Mouse (Mus musculus) fat pad, adult 2 months (tissue): ENCODE data around the gene Tmem183a.

Source experiments
- DNase-seq: peaks from one replicate; pipeline ENCODE4 v3.0.0-alpha.2; 2011; ENCODE audit warnings: low read depth, low spot score; ENCODE audit errors: extremely low read depth

Gene Tmem183a

DNA sequence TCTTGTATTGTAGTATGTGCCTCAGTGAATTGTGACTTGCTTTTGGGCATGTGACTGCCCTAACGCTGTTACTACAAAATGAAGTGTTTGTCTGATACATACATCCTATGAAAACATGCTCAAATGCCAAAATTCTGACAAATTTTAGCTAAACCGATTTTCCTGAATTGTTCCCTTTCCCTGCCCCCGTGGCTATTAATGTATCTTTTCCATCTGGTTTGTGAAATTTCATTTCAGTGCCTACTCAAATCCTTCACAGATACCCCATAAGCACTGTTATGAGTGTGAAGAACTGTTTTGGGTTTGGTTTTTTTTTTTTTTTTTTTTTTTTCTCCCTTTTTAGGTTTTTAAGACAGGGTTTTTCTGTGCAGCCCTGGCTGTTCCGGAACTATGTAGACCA, 16.7 kb downstream of the Tmem183a start:
- no peak for DNase-seq

GRCm38 (mm10) chr1:134344005-134344950, 17.5 kb downstream of the Tmem183a start:
- DNase-seq, result no peak

- DNase-seq, result no peak
Measured at GRCm38 (mm10) chr1:134343567-134343966, 18.2 kb downstream of the Tmem183a start.

DNA sequence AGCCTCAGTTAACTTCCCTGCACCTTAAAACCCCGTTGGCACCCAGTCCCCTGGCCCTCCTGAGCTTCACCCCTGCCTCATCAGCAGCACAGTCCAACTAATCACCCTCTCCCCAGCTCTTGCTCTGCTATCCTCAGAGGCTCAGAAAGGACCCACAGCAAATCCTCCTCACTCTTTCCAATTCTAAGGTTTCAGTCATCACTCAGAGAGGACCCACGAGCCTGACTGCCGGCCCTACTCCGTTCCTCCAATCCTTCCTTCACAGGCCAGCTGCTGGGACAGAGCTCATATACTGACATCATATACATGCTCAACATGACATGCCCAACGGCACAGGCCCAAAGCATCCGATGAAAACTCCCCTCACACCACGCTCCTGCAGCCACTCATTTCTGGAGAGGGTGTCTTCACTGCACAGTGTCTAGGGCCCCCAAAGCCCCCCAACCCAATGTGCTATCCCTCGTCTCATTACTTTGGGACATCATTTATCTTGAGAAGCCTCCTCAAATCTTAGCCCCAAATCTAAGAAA, 18.9 kb downstream of the Tmem183a start:
- DNase-seq, result no peak

- no peak for DNase-seq
Measured at GRCm38 (mm10) chr1:134342278-134342664, 19.5 kb downstream of the Tmem183a start.

DNA sequence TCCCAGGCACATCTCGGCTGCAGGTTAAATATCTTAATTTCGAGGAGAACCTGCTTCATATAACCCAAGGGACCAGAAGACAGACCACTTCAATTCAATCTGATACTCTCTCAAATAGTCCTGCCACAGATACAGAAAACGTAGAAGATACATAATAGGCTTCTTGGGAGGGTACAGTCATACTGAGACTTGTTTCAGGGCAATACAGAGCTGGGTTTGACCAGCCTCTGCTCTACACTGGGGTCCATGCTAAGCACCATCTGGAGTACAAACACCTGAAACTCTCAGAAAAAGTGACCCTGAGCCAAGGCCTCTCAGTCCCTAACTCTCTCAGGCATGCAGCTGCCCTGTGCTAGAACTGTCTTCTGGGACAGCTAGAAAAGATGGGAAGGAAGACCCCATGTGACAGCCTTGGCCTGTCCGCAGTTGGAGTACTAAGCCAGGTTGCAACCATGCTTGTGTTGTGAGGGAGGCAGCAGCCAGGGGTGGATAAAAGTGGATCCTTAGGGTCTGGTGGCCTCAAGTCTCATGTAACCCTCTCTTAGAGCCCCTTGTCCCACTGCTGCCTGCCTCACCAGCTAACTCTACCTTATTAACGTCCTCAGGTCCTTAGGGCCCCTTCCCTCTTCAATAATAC, 20.0 kb downstream of the Tmem183a start:
- DNase-seq, result no peak

DNA sequence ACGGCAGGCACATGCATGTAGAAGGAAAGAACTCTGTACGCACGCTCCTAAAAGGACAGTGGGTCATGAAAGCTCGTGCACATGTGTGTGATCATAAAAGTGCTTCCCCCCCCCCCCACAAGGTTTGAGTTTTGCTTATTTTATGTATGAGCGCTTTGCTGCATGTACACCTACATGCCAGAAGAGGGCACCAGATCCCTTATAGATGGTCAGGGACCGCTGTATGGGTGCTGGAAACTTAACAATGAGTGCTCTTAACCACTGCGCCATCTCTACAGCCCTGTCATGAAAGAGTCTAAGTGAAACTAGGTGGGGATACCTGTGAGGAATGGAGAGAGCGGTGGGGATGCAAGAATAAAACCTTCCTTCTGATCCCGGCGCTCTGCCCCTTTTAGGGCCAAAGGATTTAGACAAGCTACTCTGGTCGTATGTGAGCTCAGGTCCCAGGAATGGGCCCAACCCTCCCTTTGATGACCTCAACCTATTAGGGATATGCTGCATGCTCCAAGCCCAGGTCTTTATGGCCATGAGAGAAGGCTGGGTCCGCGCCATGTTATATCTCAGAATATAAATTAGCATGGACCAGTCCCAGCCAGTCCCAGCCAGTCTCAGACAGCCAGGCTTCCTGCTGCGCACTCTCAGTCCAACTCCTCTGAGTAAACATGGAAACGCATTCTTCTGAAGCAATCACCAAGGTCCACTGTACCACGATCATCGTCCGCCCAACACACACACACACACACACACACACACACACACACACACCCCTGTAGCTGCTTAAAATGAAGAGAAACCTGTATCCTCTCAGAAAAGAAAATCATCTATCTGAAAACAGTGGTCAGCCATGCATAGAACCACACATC, 21.8 kb downstream of the Tmem183a start:
- DNase-seq, result no peak

DNA sequence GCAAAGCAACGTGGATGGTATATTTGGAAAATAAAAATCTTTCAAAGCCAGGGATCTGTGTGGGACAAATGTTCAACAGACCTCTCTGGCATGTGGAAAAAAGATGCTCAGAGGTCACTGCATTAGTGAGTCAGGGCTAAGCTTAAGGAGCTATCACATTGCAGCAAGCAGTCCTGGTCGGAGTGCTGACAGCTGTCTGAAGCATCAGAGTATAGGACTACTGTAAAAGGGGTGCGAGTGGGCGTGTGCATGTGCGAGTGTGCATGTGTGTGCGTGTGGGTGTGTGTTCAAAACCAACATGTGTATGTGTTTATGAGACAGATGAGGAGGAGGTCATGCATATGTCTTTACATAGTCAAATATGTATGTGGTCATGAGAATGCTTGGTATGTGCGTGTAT, 22.6 kb downstream of the Tmem183a start:
- no peak for DNase-seq

DNA sequence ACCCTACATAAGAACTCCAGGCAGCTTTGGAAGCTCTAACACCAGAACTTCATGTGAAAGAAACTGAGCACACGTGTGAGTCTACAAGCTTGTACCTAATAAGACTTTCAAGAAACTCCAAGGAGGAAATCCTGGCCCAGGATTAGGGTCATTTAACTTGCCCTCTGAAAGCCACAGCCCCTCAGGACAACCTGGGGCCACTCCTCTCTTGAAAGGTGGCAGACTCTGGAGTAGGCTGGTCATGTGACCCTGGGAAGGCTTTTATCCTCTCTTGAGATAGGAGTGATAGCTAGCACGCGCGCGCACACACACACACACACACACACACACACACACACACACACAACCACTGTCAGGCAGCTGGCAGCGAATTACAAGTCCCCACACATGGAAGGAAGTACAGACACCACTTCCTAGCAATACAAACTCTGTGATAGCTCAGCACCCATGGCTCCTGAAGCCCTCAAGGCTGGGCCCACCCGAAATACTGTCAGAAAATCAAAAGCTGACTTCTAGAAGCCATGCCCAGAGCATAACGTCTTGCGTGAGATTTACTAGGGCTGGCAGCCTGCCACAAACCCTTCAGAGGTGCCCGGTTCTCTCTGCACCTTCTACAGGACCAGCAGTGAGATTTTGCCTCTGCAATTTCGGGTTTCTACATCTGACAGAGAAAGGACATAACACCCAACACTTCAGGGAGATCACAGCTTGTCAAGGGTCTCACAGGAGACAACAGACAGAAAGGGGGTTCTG, 24.6 kb downstream of the Tmem183a start:
- DNase-seq, result no peak

- DNase-seq, result no peak
Measured at GRCm38 (mm10) chr1:134335924-134336810, 25.6 kb downstream of the Tmem183a start.

DNA sequence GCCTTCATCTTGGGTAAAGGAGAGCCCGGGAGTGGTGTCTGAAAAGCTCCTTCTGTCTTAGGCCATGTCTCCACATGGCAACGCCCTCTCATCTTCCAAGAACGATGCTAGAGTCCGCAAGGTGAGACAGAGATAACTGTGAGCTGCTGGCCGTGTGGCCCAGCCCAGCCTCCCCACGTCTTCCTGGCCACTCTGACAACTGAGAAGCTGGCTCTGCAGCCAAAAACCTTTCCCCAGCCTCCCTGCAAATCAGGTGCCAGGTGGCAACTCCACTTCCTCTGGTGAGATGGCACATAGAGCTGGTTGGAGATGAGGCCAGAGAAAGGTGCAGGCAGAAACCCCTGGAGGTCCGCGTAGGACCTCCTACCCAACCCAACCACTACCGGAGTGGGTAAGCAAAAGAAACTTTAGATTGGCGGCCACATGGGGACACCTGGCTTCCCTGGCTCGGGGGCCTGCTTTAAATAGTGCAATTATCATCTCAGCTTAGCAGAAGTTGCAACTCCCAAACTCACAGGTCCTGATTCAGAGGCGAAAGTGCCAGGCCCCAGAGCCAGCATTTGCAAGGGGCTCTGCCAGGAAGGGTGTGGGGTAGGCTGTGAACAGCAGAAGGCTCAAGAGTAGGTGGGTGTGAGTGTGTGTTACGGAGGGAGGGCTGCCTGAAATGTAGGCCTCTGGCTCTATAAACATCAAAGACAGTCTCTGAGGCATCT, 26.4 kb downstream of the Tmem183a start:
- no peak for DNase-seq

- no peak for DNase-seq
Measured at GRCm38 (mm10) chr1:134334111-134334827, 27.5 kb downstream of the Tmem183a start.

GRCm38 (mm10) chr1:134333371-134334110, 28.2 kb downstream of the Tmem183a start:
- no peak for DNase-seq

- DNase-seq, result no peak
Measured at GRCm38 (mm10) chr1:134332770-134333271, 29.0 kb downstream of the Tmem183a start, which contains the start of gene Ppfia4. Gene Ppfia4 (minus strand): TSS chr1:134332928.

DNA sequence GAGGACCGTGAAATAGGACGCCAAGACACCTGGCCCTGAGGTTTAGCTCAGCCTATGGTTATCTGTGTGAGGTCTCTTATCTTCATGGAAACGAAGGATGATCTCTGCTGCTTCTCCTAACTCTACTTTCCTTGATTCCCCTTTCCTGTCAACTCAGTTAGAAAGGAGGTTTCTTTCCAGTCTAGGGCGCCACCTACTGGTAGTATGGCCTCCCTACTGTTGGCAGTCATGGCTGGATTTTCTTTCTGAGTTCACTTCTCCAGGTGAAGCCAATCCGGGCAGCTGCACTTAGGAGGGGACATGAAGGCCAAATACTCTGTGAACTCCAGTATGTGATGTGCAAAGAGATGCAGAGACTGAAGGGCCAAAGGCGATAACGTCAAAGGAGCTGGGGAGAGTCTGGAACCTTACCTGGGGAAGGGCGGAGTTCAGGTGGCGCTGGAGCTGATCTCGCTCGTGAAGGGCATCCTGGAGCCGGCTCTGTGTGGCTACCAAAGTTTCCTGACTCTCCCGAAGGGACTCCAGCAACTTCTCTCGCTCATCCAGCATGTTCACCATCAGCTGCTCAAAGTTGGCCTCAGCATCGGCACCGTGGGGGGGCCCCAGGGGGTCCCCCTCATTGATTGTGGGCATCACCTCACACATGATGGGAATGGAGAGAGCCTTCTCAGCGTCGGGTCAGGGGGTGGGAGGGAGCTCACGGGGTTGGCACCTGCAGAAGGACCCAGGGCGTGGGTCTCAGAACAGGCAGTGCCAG, 29.7 kb downstream of the Tmem183a start:
- no peak for DNase-seq

DNA sequence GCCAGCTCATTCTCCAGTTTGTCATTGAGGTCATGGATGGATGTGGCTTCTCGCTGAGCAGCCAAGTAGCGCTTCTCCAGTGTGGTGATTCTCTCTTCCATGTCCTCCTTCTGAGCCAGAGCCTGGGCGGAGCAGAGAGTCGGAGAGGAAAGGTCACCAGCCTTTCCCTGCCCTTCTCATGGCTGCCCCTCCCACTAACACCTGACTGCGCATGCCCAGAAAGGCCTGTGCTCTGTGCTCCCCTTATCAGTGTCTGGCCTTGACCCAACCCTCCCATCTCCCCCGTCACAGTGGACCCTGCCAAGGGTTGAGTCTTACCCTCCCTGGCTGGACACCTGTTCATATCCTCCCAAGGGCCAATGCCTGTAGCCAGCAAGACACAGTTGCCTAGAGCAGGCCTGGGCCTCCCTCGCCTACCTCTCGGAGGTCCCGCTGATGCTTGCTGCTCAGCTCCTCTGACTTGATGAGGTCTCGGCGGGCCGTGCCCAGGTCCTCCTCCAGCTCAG, 34.9 kb downstream of the Tmem183a start:
- DNase-seq, result no peak
